In the genomic region with DNA sequence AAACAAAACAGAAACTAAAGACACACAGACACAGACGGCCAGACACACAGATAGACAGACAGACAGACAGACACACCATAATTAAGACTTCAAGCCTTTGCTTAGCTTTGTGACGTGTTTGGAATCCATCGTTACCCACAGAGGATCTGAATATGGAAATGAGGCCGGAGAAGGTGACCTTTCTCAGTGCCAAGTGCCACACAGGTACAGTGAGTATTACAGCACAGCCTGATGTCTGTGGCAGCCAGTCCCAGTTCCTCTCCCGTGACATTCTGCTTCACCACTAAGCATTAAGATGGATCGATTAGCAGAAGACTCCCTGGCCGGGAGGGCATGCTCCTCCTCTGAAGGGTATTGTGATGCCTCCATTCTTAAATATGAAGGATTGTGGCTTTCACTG, we compare ENCODE assay signal across 25 mouse cellular contexts.
"Had no signal": no experiment of that assay in that cellular context is flagged by ENCODE, and none has a peak within 500 bp of the region (broad histone marks: within the 10 kb centered on the region; RNA-seq: fewer than 3 reads in every experiment).

No protein-coding gene starts in this region.

- H3K4me3 ChIP-seq: embryonic facial prominence, embryonic 10.5 days; embryonic facial prominence, embryonic 12.5 days; embryonic facial prominence, embryonic 13.5 days; embryonic facial prominence, embryonic 15.5 days; erythroblast, embryonic 14.5 days; forebrain, embryonic 10.5 days; forebrain, embryonic 12.5 days; forebrain, embryonic 13.5 days; forebrain, embryonic 15.5 days; gastrocnemius, adult 2 months had no signal

- H3K9me3 ChIP-seq: embryonic facial prominence, embryonic 10.5 days; embryonic facial prominence, embryonic 12.5 days; embryonic facial prominence, embryonic 13.5 days; embryonic facial prominence, embryonic 15.5 days; forebrain, embryonic 10.5 days; forebrain, embryonic 12.5 days; forebrain, embryonic 13.5 days; forebrain, embryonic 15.5 days had no signal

- H3K4me2 ChIP-seq: embryonic facial prominence, embryonic 12.5 days; embryonic facial prominence, embryonic 13.5 days; embryonic facial prominence, embryonic 15.5 days; forebrain, embryonic 12.5 days; forebrain, embryonic 13.5 days; forebrain, embryonic 15.5 days; heart, embryonic 11.5 days had no signal

- H3K4me1 ChIP-seq: embryonic facial prominence, embryonic 10.5 days; embryonic facial prominence, embryonic 12.5 days; embryonic facial prominence, embryonic 13.5 days; embryonic facial prominence, embryonic 15.5 days; forebrain, embryonic 10.5 days; forebrain, embryonic 12.5 days; forebrain, embryonic 13.5 days; forebrain, embryonic 15.5 days had no signal

- H3K27ac ChIP-seq: embryonic facial prominence, embryonic 10.5 days; embryonic facial prominence, embryonic 12.5 days; embryonic facial prominence, embryonic 13.5 days; embryonic facial prominence, embryonic 15.5 days; forebrain, embryonic 10.5 days; forebrain, embryonic 12.5 days; forebrain, embryonic 13.5 days; forebrain, embryonic 15.5 days; gastrocnemius, adult 2 months had no signal

- H3K27me3 ChIP-seq: embryonic facial prominence, embryonic 12.5 days; embryonic facial prominence, embryonic 13.5 days; embryonic facial prominence, embryonic 15.5 days; forebrain, embryonic 12.5 days; forebrain, embryonic 13.5 days; forebrain, embryonic 15.5 days had no signal

- H3K36me3 ChIP-seq: embryonic facial prominence, embryonic 10.5 days; embryonic facial prominence, embryonic 12.5 days; embryonic facial prominence, embryonic 13.5 days; embryonic facial prominence, embryonic 15.5 days; forebrain, embryonic 10.5 days; forebrain, embryonic 12.5 days; forebrain, embryonic 15.5 days had no signal

- DNase-seq: cerebellum, adult 8-10 months; cerebellum, adult 9-10 months; cerebellum, adult 9-11 months; cerebellum, postnatal 10 days; cerebellum, postnatal 14 days; cerebellum, postnatal 25 days; cerebellum, postnatal 36 days; embryo, embryonic 11 days; forebrain, postnatal 0 days; gastrocnemius, adult 2 months; gastrocnemius, postnatal 10 days; gastrocnemius, postnatal 14 days; gastrocnemius, postnatal 25 days; gastrocnemius, postnatal 36 days; heart, adult 18-20 months had no signal

- H3K9ac ChIP-seq: embryonic facial prominence, embryonic 12.5 days; embryonic facial prominence, embryonic 13.5 days; embryonic facial prominence, embryonic 15.5 days; forebrain, embryonic 12.5 days; forebrain, embryonic 13.5 days; forebrain, embryonic 15.5 days; forebrain, postnatal 0 days had no signal
